Mouse (Mus musculus) heart, adult 2 months (tissue): ENCODE measurements around the gene Gpsm1.

ENCODE experiments used
- CTCF ChIP-seq: fragments of 200-600 bp; IDR thresholded peaks from 2 replicates; pipeline ENCODE4 v1.8.1; 2022; ENCODE audit warnings: antibody characterized with exemption, mild to moderate bottlenecking, moderate library complexity
- EP300 ChIP-seq: fragments of 200-500 bp; IDR thresholded peaks from 2 replicates; pipeline ENCODE4 v1.6.1; 2011; ENCODE audit warnings: low read depth, low read length, control low read depth; ENCODE audit not compliant: insufficient read depth
- POLR2A ChIP-seq: fragments of 200-500 bp; IDR thresholded peaks from 2 replicates; pipeline ENCODE4 v1.6.1; 2011; ENCODE audit warnings: mild to moderate bottlenecking, low read depth, low read length, control low read depth; ENCODE audit not compliant: insufficient read depth

- no peak for TF ChIP-seq POLR2A
- TF ChIP-seq CTCF, result no peak
- no peak for TF ChIP-seq EP300
Measured at GRCm38 (mm10) chr2:26363481-26363880, 48.2 kb downstream of the Gpsm1 start.
